Mouse (Mus musculus): Measurements from ENCODE around the gene Efcc1. TPM values are rescaled to one million over a fixed set of nuclear protein-coding genes. Genes with fewer than 3 reads are reported as not detected.

The Efcc1 gene
- polyA plus RNA-seq, 1 experiment from 2014 or later: 2.3 TPM

DNA sequence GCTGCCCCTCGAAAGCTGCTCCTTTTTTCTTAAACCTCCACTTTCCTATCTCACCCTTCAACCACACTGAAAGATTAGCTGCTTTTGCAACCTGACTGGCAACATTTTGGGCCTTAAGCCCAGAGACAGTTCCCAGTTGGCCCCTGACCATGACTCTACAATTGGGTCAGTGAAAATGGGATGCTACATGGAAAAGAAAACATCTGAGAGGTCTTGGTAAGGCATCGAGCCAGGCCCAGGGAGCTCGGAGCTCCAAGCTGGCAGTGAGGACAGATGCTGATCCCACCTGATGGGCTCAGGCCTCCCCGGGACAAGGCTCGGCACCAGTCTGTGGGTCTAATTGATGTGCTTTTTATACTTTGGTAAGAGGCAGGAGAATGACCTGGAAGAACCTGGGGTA, 61.2 kb downstream of the Efcc1 start:
- Histone ChIP-seq H3K4me2 (ENCODE audit: low read length) (no peak overlapping the region), H3K27ac (ENCODE audit: low read length) (no peak overlapping the region), H3K4me3 (replicated peaks; ENCODE audit: low read length) (no peak overlapping the region), H3K27me3 (replicated peaks; ENCODE audit: control insufficient read depth, insufficient read depth, low read length) (no peaks in the 10 kb centered on the region), H3K9ac (replicated peaks; ENCODE audit: low read depth, low read length) (no peak overlapping the region), H3K4me1 (replicated peaks; ENCODE audit: control insufficient read depth, insufficient read depth, low read length) (peaks cover 5% of the 10 kb centered on the region), H3K36me3 (ENCODE audit: control insufficient read depth, insufficient read depth) (0 out of 2 replicates have a peak, but pooled peaks cover 3% of the 10 kb centered on the region), H3K9me3 (ENCODE audit: control insufficient read depth, low read length) (no peaks in the 10 kb centered on the region)
- no peak for ATAC-seq
- 93% methylated on average over 5 of the region's 5 CpGs for WGBS

DNA sequence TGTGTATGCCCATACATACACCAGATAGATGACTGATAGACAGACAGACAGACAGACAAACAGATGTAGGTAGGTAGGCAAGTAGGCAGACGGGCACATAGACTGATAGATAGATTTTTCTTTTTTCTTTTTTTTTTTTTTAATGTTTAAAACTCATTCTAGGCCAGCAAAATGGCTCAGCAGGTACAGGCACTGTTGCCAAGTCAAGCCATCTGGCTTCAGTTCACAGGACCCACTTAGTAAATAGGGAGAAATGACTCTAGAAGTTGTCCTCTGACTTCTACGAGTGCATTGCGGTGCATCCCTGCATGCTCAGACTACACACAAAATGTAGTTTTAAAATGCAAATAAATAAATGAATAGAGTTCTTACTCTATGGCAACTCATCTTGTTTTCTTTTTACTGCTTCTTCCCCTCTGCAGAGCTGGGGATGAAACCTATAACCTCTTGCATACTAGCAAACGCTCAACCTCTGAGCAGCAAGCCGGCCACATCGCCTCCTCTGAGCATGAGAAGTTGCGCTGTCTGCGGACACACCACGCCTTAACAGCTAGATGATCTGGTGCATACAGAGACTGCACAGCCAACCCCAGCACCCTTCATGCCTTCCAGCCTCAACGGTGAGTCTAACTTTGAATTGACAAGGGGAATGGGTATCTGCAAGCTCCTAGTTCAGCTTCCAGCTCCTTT, 63.3 kb downstream of the Efcc1 start:
- Histone ChIP-seq H3K4me1 (replicated peaks; ENCODE audit: control insufficient read depth, insufficient read depth, low read length) (peaks cover 5% of the 10 kb centered on the region), H3K4me2 (ENCODE audit: low read length) (no peak overlapping the region), H3K36me3 (ENCODE audit: control insufficient read depth, insufficient read depth) (0 out of 2 replicates have a peak, but pooled peaks cover 3% of the 10 kb centered on the region), H3K27ac (ENCODE audit: low read length) (no peak overlapping the region), H3K9ac (replicated peaks; ENCODE audit: low read depth, low read length) (no peak overlapping the region), H3K27me3 (replicated peaks; ENCODE audit: control insufficient read depth, insufficient read depth, low read length) (no peaks in the 10 kb centered on the region), H3K4me3 (replicated peaks; ENCODE audit: low read length) (no peak overlapping the region), H3K9me3 (ENCODE audit: control insufficient read depth, low read length) (no peaks in the 10 kb centered on the region)
- WGBS: 90% methylated on average over 10 of the region's 10 CpGs
- ATAC-seq: no peak

DNA sequence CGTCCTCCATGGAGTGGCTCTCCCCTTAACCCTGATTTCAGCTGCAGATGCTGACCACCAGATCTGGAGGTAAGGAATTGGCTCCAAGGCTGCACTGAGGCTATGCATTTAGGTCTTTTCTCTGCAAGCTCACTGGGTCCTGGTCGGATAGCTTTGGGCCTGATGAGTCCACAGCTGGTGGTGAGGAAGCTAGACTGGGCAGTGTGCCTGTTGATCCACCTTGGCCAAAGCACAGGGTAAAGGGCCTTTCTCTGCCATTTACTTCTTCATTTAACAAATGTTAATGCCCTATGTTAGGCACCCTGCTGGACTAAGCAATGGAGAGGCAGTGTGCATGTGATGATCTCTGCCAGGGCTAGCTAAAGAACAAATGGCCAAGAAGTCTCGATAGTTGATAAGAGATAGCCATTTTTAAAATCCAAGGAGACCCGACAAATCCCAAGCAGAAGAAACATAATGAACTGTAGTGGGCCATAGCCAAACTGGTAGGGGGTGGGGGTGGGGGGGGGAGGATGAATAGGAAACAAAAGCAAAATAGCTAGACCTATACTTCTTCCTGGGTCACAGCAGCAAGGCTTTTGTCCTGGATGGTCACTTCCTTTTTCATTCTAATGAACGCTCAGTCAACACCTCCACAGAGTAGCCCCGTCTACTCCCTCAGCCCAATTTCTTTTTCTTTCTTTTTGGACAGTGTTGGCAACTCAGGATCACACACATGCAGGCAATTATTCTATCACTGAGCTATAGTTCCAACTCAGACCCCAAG, 64.9 kb downstream of the Efcc1 start:
- ATAC-seq: no peak
- Histone ChIP-seq H3K4me2 (ENCODE audit: low read length) (no peak overlapping the region), H3K4me3 (replicated peaks; ENCODE audit: low read length) (no peak overlapping the region), H3K9ac (replicated peaks; ENCODE audit: low read depth, low read length) (no peak overlapping the region), H3K4me1 (replicated peaks; ENCODE audit: control insufficient read depth, insufficient read depth, low read length) (no peaks in the 10 kb centered on the region), H3K27ac (ENCODE audit: low read length) (no peak overlapping the region), H3K36me3 (ENCODE audit: control insufficient read depth, insufficient read depth) (0 out of 2 replicates have a peak, but pooled peaks cover 3% of the 10 kb centered on the region), H3K27me3 (replicated peaks; ENCODE audit: control insufficient read depth, insufficient read depth, low read length) (no peaks in the 10 kb centered on the region), H3K9me3 (ENCODE audit: control insufficient read depth, low read length) (no peaks in the 10 kb centered on the region)
- WGBS: 54% methylated on average over 6 of the region's 6 CpGs

DNA sequence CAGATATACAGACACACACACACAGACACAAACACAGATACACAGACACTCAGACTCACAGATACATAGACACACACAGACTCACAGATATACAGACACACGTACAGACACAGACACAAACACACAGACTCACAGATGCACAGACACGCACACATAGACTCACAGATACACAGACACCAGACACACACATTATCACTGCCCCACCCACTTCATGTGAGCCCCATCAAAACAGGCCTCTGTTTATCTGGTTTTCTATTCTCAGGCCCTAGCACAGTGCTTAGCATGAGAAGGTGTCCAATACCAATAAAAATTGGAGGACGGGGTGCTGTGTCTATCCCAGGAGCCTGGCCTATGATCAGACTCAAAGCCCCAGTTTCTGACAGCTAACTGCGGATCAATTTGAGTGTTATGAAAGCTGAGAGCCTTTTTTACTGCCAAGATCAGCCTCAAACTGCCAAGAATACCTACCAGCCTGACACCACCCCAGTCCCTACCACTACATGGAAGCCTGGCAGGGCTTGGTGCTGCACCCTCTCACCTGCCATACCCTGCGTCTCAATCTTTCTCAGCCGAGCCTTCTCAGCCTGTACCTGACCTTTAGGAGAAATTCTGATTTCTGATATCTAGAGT, 65.7 kb downstream of the Efcc1 start:
- 82% methylated on average over 6 of the region's 6 CpGs for WGBS
- no peak for ATAC-seq
- 0 out of 2 replicates have a peak, but pooled peaks cover 3% of the 10 kb centered on the region for H3K36me3 ChIP-seq (ENCODE audit: control insufficient read depth, insufficient read depth)

DNA sequence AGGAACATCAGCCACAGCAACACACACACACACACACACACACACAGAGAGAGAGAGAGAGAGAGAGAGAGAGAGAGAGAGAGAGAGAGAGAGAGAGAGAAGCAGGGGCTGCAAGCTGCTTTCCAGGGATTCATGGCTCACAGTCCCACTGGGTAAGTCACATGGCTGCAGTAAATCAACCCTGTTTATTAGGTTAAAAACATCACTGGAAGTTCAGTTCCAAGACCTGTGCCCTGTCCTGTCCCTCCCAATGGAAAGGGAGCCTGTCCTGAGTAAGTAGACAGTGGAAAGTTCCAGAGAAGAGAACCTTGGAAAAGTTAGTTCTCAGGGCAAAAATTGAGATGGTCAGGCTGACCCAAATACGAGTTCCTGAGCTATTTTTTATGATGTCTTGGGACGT, 66.7 kb downstream of the Efcc1 start:
- Histone ChIP-seq H3K4me1 (replicated peaks; ENCODE audit: control insufficient read depth, insufficient read depth, low read length) (no peaks in the 10 kb centered on the region), H3K4me3 (replicated peaks; ENCODE audit: low read length) (no peak overlapping the region), H3K27me3 (replicated peaks; ENCODE audit: control insufficient read depth, insufficient read depth, low read length) (no peaks in the 10 kb centered on the region), H3K9me3 (ENCODE audit: control insufficient read depth, low read length) (no peaks in the 10 kb centered on the region), H3K4me2 (ENCODE audit: low read length) (no peak overlapping the region), H3K9ac (replicated peaks; ENCODE audit: low read depth, low read length) (no peak overlapping the region), H3K36me3 (ENCODE audit: control insufficient read depth, insufficient read depth) (no peaks in the 10 kb centered on the region), H3K27ac (ENCODE audit: low read length) (no peak overlapping the region)
- no peak for ATAC-seq
- 62% methylated on average over 2 of the region's 2 CpGs for WGBS

More for the DNA sequence above, 65.7 kb downstream of the Efcc1 start:
- no peaks in the 10 kb centered on the region for H3K9me3 ChIP-seq (ENCODE audit: control insufficient read depth, low read length)
- no peak overlapping the region for H3K9ac ChIP-seq (replicated peaks; ENCODE audit: low read depth, low read length)
- no peaks in the 10 kb centered on the region for H3K27me3 ChIP-seq (replicated peaks; ENCODE audit: control insufficient read depth, insufficient read depth, low read length)
- no peak overlapping the region for H3K4me2 ChIP-seq (ENCODE audit: low read length)
- no peak overlapping the region for H3K4me3 ChIP-seq (replicated peaks; ENCODE audit: low read length)
- no peaks in the 10 kb centered on the region for H3K4me1 ChIP-seq (replicated peaks; ENCODE audit: control insufficient read depth, insufficient read depth, low read length)
- no peak overlapping the region for H3K27ac ChIP-seq (ENCODE audit: low read length)

DNA sequence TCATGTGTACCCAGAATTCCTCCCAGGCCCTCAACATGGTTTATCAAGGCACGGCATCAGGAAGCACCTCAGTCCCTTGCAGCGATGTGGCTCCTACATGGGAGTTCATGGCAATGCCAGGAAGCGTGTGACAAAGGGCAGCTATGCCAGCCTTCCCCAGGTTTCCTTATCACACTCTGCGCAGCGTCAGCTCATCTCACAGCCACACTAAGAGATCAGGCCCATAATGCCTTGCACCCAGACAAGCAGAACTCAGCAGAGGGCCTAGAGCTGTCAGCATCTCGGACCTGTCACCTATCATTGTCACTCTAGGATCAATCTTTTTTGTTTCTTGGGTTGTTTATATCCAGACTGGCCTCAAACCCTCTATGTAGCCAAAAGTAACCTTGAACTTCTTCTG, 68.9 kb downstream of the Efcc1 start:
- ATAC-seq: no peak
- 93% methylated on average over 6 of the region's 6 CpGs for WGBS
- Histone ChIP-seq H3K9ac (replicated peaks; ENCODE audit: low read depth, low read length) (no peak overlapping the region), H3K4me3 (replicated peaks; ENCODE audit: low read length) (no peak overlapping the region), H3K36me3 (ENCODE audit: control insufficient read depth, insufficient read depth) (no peaks in the 10 kb centered on the region), H3K9me3 (ENCODE audit: control insufficient read depth, low read length) (no peaks in the 10 kb centered on the region), H3K4me1 (replicated peaks; ENCODE audit: control insufficient read depth, insufficient read depth, low read length) (no peaks in the 10 kb centered on the region), H3K27ac (ENCODE audit: low read length) (no peak overlapping the region), H3K27me3 (replicated peaks; ENCODE audit: control insufficient read depth, insufficient read depth, low read length) (no peaks in the 10 kb centered on the region), H3K4me2 (ENCODE audit: low read length) (no peak overlapping the region)

DNA sequence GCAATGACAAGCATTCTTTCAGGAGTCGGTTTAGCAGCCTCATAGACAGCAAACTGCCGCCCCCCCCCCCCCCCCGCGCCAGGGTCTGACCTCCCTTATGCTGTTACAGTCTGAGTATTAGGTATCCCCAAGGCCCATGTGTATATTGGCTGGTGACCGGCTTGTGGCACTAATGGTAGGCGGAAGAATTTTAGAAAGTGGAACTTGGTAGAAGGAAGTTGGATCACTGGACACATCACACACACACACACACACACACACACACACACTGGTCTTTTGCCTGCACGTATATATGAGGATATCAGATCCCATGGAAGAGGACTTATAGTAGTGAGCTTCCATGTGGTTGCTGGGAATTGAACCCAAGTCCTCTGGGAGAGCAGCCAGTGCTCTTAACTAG, 71.8 kb downstream of the Efcc1 start:
- ATAC-seq: no peak
- WGBS: 89% methylated on average over 7 of the region's 7 CpGs
- H3K9me3 ChIP-seq (ENCODE audit: control insufficient read depth, low read length): no peaks in the 10 kb centered on the region

DNA sequence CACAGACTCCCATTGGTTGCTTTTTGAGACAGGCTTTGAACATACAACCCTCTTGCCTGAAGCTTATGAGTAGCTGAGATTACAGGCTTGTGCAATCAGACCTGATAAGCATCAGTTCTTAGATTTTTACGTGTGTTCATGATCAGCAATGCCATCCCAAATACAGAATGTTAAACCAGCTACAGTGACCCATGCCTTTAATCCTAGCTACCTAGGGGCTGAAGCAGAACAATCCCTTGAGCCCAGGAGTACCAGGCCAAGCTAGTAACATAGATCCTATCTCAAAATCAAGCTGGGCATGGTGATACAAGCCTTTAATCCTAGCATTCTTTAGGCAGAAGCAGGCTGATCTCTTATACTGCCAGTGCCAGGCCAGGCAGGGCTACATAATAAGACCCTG, 73.4 kb downstream of the Efcc1 start:
- WGBS: 88% methylated on average over 1 of the region's 1 CpGs
- Histone ChIP-seq H3K4me2 (ENCODE audit: low read length) (no peak overlapping the region), H3K4me3 (replicated peaks; ENCODE audit: low read length) (no peak overlapping the region), H3K9ac (replicated peaks; ENCODE audit: low read depth, low read length) (no peak overlapping the region), H3K27me3 (replicated peaks; ENCODE audit: control insufficient read depth, insufficient read depth, low read length) (no peaks in the 10 kb centered on the region), H3K27ac (ENCODE audit: low read length) (no peak overlapping the region), H3K4me1 (replicated peaks; ENCODE audit: control insufficient read depth, insufficient read depth, low read length) (no peaks in the 10 kb centered on the region), H3K36me3 (ENCODE audit: control insufficient read depth, insufficient read depth) (no peaks in the 10 kb centered on the region), H3K9me3 (ENCODE audit: control insufficient read depth, low read length) (no peaks in the 10 kb centered on the region)
- ATAC-seq: no peak

More for the DNA sequence above, 71.8 kb downstream of the Efcc1 start:
- H3K4me3 ChIP-seq (replicated peaks; ENCODE audit: low read length): no peak overlapping the region
- H3K9ac ChIP-seq (replicated peaks; ENCODE audit: low read depth, low read length): no peak overlapping the region
- H3K27me3 ChIP-seq (replicated peaks; ENCODE audit: control insufficient read depth, insufficient read depth, low read length): no peaks in the 10 kb centered on the region
- no peaks in the 10 kb centered on the region for H3K36me3 ChIP-seq (ENCODE audit: control insufficient read depth, insufficient read depth)
- no peak overlapping the region for H3K4me2 ChIP-seq (ENCODE audit: low read length)
- H3K4me1 ChIP-seq (replicated peaks; ENCODE audit: control insufficient read depth, insufficient read depth, low read length): no peaks in the 10 kb centered on the region
- H3K27ac ChIP-seq (ENCODE audit: low read length): no peak overlapping the region

DNA sequence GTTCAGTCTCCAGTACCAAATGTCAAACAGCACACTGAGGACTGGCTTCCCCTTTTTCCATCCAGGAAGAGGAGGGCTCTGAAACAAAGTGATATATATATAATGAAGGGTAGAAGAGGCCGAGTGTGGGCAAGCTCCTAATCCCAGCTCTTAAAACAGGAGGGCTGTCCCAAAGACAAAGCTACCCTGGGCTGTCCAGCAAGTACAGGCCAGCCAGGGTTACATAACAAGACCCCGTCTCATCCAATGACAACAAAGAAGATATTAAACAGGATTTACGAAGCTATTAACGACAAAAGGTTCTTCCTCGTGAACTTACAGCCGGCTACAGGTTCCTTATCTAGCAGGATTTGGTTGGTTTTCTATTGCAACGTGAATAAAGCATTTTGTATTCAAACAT, 74.2 kb downstream of the Efcc1 start:
- ATAC-seq: no peak
- Histone ChIP-seq H3K4me1 (replicated peaks; ENCODE audit: control insufficient read depth, insufficient read depth, low read length) (no peaks in the 10 kb centered on the region), H3K36me3 (ENCODE audit: control insufficient read depth, insufficient read depth) (no peaks in the 10 kb centered on the region), H3K27ac (ENCODE audit: low read length) (no peak overlapping the region), H3K4me3 (replicated peaks; ENCODE audit: low read length) (no peak overlapping the region), H3K27me3 (replicated peaks; ENCODE audit: control insufficient read depth, insufficient read depth, low read length) (no peaks in the 10 kb centered on the region), H3K9ac (replicated peaks; ENCODE audit: low read depth, low read length) (no peak overlapping the region), H3K4me2 (ENCODE audit: low read length) (no peak overlapping the region), H3K9me3 (ENCODE audit: control insufficient read depth, low read length) (no peaks in the 10 kb centered on the region)
- whole genome bisulfite sequencing: 78% methylated on average over 7 of the region's 7 CpGs
